ENCODE assay signal across 9 mouse cellular contexts in the genomic region with DNA sequence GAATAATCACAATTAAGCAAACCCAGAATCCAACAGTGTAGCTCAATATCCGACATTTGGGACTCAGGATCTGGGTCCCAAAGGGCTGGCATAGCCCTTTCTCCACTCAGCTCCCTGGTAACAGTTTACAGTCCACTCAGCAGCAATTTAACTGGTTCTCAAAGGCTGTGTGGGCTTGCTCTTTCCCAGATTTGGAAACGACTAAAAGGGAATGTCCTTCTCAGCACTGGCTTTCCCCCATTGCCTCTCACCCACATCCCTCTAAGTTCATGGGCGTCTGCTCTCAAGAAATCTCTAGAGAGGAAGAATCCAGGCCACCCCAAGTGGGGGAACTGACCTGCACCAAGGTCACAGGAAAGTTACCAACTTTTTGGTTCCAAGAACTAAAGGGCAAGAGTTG. TPM values are rescaled to one million over a fixed set of nuclear protein-coding genes. Genes with fewer than 3 reads are reported as not detected.
DNase-seq lines count a peak whose midpoint lies in the region; ATAC-seq lines count a peak whose summit lies in the region.
"Had no signal": no experiment of that assay in that cellular context is flagged by ENCODE, and none has a peak within 500 bp of the region (broad histone marks: within the 10 kb centered on the region; RNA-seq: fewer than 3 reads in every experiment).

No protein-coding gene starts in this region.

- peak overlapping the region; percentile 81 for H3K9ac ChIP-seq in intestine, embryonic 15.5 days
- peak overlapping the region; percentile 79 for H3K9ac ChIP-seq in neural tube, embryonic 13.5 days

- peaks cover 6% of the 10 kb centered on the region; the same call in 1 of the 2 replicates for H3K4me1 ChIP-seq in intestine, embryonic 15.5 days (replicated peaks)
- peaks cover 31% of the 10 kb centered on the region for H3K4me1 ChIP-seq in neural tube, embryonic 13.5 days (replicated peaks)

- DNase-seq in adrenal gland, postnatal 10 days: peak; percentile 65
- DNase-seq in adrenal gland, adult 2 months: no peak
- peak; percentile 15 for DNase-seq in retina, embryonic 14.5 days (ENCODE audit: low spot score)
- DNase-seq in retina, postnatal 1 day: no peak
- DNase-seq in urinary bladder, postnatal 14 days (ENCODE audit: low spot score): no peak
- DNase-seq in cerebellum, postnatal 25 days: no peak

- no peaks in the 10 kb centered on the region for H3K9me3 ChIP-seq in intestine, embryonic 15.5 days
- no peaks in the 10 kb centered on the region for H3K9me3 ChIP-seq in neural tube, embryonic 13.5 days

- H3K27ac ChIP-seq in intestine, embryonic 15.5 days: peak overlapping the region; percentile 73
- H3K27ac ChIP-seq in neural tube, embryonic 13.5 days (replicated peaks): peak overlapping the region; percentile 70; the same call in 1 of the 2 replicates

- H3K4me2 ChIP-seq in intestine, embryonic 15.5 days (replicated peaks): peak overlapping the region; percentile 85
- H3K4me2 ChIP-seq in neural tube, embryonic 13.5 days: peak overlapping the region; percentile 71

- 50% methylated on average over 3 of the region's 3 CpGs for WGBS in intestine, embryonic 15.5 days
- 53% methylated on average over 3 of the region's 3 CpGs for WGBS in neural tube, embryonic 13.5 days

- H3K4me3 ChIP-seq in intestine, embryonic 15.5 days (replicated peaks): peak overlapping the region; percentile 77
- peak overlapping the region; percentile 75 for H3K4me3 ChIP-seq in neural tube, embryonic 13.5 days

- ATAC-seq in intestine, embryonic 15.5 days: peak; percentile 8; the same call in 1 of the 2 replicates
- peak; percentile 36; the same call in 1 of the 2 replicates for ATAC-seq in neural tube, embryonic 13.5 days (ENCODE audit: low read depth)

- H3K27me3 ChIP-seq in intestine, embryonic 15.5 days (replicated peaks): no peaks in the 10 kb centered on the region
- H3K27me3 ChIP-seq in neural tube, embryonic 13.5 days: no peaks in the 10 kb centered on the region

- H3K36me3 ChIP-seq in intestine, embryonic 15.5 days: peaks cover 11% of the 10 kb centered on the region
- H3K36me3 ChIP-seq in neural tube, embryonic 13.5 days: peaks cover 29% of the 10 kb centered on the region

RNA-seq across cellular contexts. Expression of gene Nmnat1, which starts 0.4 kb away (rescaled TPM):
- 10 to 100 TPM; 15.2 TPM for total RNA-seq in adrenal gland, postnatal 10 days (2021)
- 10 to 100 TPM; 14.2 to 15.2 TPM for total RNA-seq in adrenal gland, adult 2 months (2021)
- 9.1 and 10.4 TPM in 2 replicates for polyA plus RNA-seq in adrenal gland, adult 2 months (2012; rRNA removed)
- 13.3 TPM in 2 replicates for polyA plus RNA-seq in intestine, embryonic 15.5 days (2015; fragmentation: Nextera tagmentation; extraction: Ambion mirVana)
- 8.7 and 11.0 TPM in 2 replicates for polyA plus RNA-seq in neural tube, embryonic 13.5 days (2015; fragmentation: Nextera tagmentation; extraction: Ambion mirVana)

RNA-seq across cellular contexts. Expression of gene Lzic, which starts 0.5 kb away (rescaled TPM):
- 10 to 100 TPM; 40.1 to 42.1 TPM for total RNA-seq in adrenal gland, postnatal 10 days (2021)
- 10 to 100 TPM; 22.3 to 27.7 TPM for total RNA-seq in adrenal gland, adult 2 months (2021)
- polyA plus RNA-seq in adrenal gland, adult 2 months (2012; rRNA removed): 22.6 and 22.9 TPM in 2 replicates
- 36.3 and 39.9 TPM in 2 replicates for polyA plus RNA-seq in intestine, embryonic 15.5 days (2015; fragmentation: Nextera tagmentation; extraction: Ambion mirVana)
- polyA plus RNA-seq in neural tube, embryonic 13.5 days (2015; fragmentation: Nextera tagmentation; extraction: Ambion mirVana): 44.7 and 47.7 TPM in 2 replicates

RNA-seq across cellular contexts. Expression of gene Tmem274, which starts 7.4 kb away (rescaled TPM):
- total RNA-seq in adrenal gland, postnatal 10 days (2021): not detected
- total RNA-seq in adrenal gland, adult 2 months (2021): not detected
- not detected in 2 replicates for polyA plus RNA-seq in adrenal gland, adult 2 months (2012; rRNA removed)
- polyA plus RNA-seq in intestine, embryonic 15.5 days (2015; fragmentation: Nextera tagmentation; extraction: Ambion mirVana): 0.38 TPM in 1 of 2 replicates, not detected in the other
- not detected in 2 replicates for polyA plus RNA-seq in neural tube, embryonic 13.5 days (2015; fragmentation: Nextera tagmentation; extraction: Ambion mirVana)
- total RNA-seq: gastrocnemius, adult 8-10 months had no signal

RNA-seq across cellular contexts. Expression of gene Rbp7, which starts 29.8 kb away (rescaled TPM):
- 100 to 1,000 TPM in 1 of 2 experiments, 10 to 100 TPM in 1; 56.2 to 118 TPM for total RNA-seq in adrenal gland, postnatal 10 days (2021)
- total RNA-seq in adrenal gland, adult 2 months (2021): 10 to 100 TPM; 13.3 to 14.3 TPM
- polyA plus RNA-seq in adrenal gland, adult 2 months (2012; rRNA removed): 3.4 and 6.1 TPM in 2 replicates
- polyA plus RNA-seq in intestine, embryonic 15.5 days (2015; fragmentation: Nextera tagmentation; extraction: Ambion mirVana): 1.6 and 1.8 TPM in 2 replicates
- polyA plus RNA-seq in neural tube, embryonic 13.5 days (2015; fragmentation: Nextera tagmentation; extraction: Ambion mirVana): not detected in 2 replicates

RNA-seq across cellular contexts. Expression of gene Ctnnbip1, which starts 33.5 kb away (rescaled TPM):
- 10 to 100 TPM; 39.5 to 42.0 TPM for total RNA-seq in adrenal gland, postnatal 10 days (2021)
- 10 to 100 TPM; 19.4 to 25.3 TPM for total RNA-seq in adrenal gland, adult 2 months (2021)
- polyA plus RNA-seq in adrenal gland, adult 2 months (2012; rRNA removed): 26.2 and 26.4 TPM in 2 replicates
- 41.7 and 43.8 TPM in 2 replicates for polyA plus RNA-seq in intestine, embryonic 15.5 days (2015; fragmentation: Nextera tagmentation; extraction: Ambion mirVana)
- polyA plus RNA-seq in neural tube, embryonic 13.5 days (2015; fragmentation: Nextera tagmentation; extraction: Ambion mirVana): 78.3 and 79.0 TPM in 2 replicates

Comparison
In these comparisons a context has a peak if more than half of its experiments do, and no peak if none do; other contexts are left out.
1. DNase-seq: peak in adrenal gland, postnatal 10 days (single experiment) and retina, embryonic 14.5 days (single experiment); none in adrenal gland, adult 2 months (single experiment), retina, postnatal 1 day (single experiment), urinary bladder, postnatal 14 days (single experiment) and cerebellum, postnatal 25 days (0 of 2).